In the genomic region with DNA sequence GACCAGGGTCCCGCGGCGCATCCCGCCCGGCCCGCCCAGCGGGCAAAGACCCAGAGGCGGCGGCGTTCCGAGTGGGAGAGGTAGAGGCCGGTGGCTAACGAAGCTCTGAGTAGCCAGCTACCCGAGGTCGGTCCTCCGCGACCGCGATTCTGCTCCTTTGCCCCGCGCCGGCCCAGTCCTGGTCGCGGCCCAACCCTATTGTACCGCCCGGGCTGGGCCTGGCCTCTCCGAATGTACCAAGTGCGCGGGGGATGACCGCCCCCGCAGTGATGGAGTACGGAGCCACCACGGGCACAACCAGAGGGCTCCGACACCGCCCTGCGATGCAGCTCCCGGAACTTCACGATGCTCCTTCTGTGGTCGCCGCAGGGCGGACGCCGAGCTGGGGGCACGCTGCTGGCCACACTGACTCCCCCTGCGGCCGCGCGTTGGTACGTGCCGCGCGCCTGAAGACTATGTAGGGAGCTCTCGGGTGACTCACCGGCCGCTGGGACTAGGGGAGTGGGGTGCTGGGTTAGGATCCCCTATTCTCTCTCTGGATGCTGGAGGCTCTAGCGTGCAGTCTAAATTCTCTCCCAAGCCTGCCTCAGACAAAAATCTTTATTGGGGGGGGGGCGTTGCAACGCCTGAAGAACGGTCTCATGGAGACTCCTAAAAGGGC, we compare ENCODE assay signal across 8 mouse cellular contexts. TPM values are rescaled to one million over a fixed set of nuclear protein-coding genes. Genes with fewer than 3 reads are reported as not detected.
DNase-seq lines count a peak whose midpoint lies in the region; ATAC-seq and TF ChIP-seq lines count a peak whose summit lies in the region.

A gene (minus strand): TSS at position 213 of the 661 bp plus-strand sequence.

- H3K79me3 ChIP-seq in C2C12 (ENCODE audit: low read depth): peaks cover 49% of the 10 kb centered on the region

- H3K4me2 ChIP-seq in heart, embryonic 12.5 days: peak within 1 kb of the TSS; percentile 91
- peak within 1 kb of the TSS; percentile 79 for H3K4me2 ChIP-seq in kidney, postnatal 0 days (ENCODE audit: low read length)
- H3K4me2 ChIP-seq in liver, embryonic 11.5 days: peak within 1 kb of the TSS; percentile 94
- peak within 1 kb of the TSS; percentile 96 for H3K4me2 ChIP-seq in myocyte (ENCODE audit: low read depth)

- TF ChIP-seq POLR2A in brain, embryonic 14.5 days (IDR thresholded peaks at IDR 0.05; ENCODE audit: borderline replicate concordance, extremely low read depth, insufficient read depth, insufficient read length, poor library complexity, severe bottlenecking): peak; percentile 78; the same call in 1 of the 2 replicates
- TF ChIP-seq POLR2A in myocyte (IDR thresholded peaks at IDR 0.05; ENCODE audit: insufficient read length, low read depth): peak; percentile 91

- H3K9me3 ChIP-seq in erythroblast, embryonic 14.5 days (ENCODE audit: control insufficient read depth, low read length): no peaks in the 10 kb centered on the region
- H3K9me3 ChIP-seq in heart, embryonic 12.5 days (replicated peaks): no peaks in the 10 kb centered on the region
- no peaks in the 10 kb centered on the region for H3K9me3 ChIP-seq in kidney, postnatal 0 days (replicated peaks; ENCODE audit: low read length)
- H3K9me3 ChIP-seq in liver, embryonic 11.5 days (ENCODE audit: control insufficient read depth, low read length): no peaks in the 10 kb centered on the region

- H3K9ac ChIP-seq in heart, embryonic 12.5 days: peak within 1 kb of the TSS; percentile 98
- H3K9ac ChIP-seq in kidney, postnatal 0 days (ENCODE audit: low read depth, low read length): peak within 1 kb of the TSS; percentile 83
- peak within 1 kb of the TSS; percentile 84 for H3K9ac ChIP-seq in liver, embryonic 11.5 days (ENCODE audit: low read depth, low read length)

- no peak for TF ChIP-seq CTCF in C2C12 (IDR thresholded peaks at IDR 0.05; ENCODE audit: control insufficient read depth, insufficient read depth, insufficient read length)
- TF ChIP-seq CTCF in brain, embryonic 14.5 days (IDR thresholded peaks at IDR 0.05; ENCODE audit: borderline replicate concordance, extremely low read depth, insufficient read depth, insufficient read length): no peak
- TF ChIP-seq CTCF in kidney, postnatal 0 days (IDR thresholded peaks at IDR 0.05; ENCODE audit: low read depth): no peak; the same call in 1 of the 2 replicates

- peak; percentile 94 for DNase-seq in brain, embryonic 14.5 days (ENCODE audit: low read depth)
- peak; percentile 90 for DNase-seq in kidney, postnatal 0 days (ENCODE audit: low spot score)
- peak; percentile 90 for DNase-seq in liver, embryonic 11.5 days (ENCODE audit: low spot score)
- peak; percentile 85 to 94 for DNase-seq in spleen, postnatal 4 days (ENCODE audit: low spot score in 2 of 2)

- peak within 1 kb of the TSS; percentile 95 for H3K27ac ChIP-seq in heart, embryonic 12.5 days (ENCODE audit: poor library complexity, severe bottlenecking)
- peak within 1 kb of the TSS; percentile 89 for H3K27ac ChIP-seq in kidney, postnatal 0 days
- peak within 1 kb of the TSS; percentile 82 for H3K27ac ChIP-seq in liver, embryonic 11.5 days (ENCODE audit: low read depth, low read length)

- peaks cover 61% of the 10 kb centered on the region for H3K79me2 ChIP-seq in C2C12 (ENCODE audit: control insufficient read depth, insufficient read depth)
- H3K79me2 ChIP-seq in myocyte (ENCODE audit: control insufficient read depth, insufficient read depth): peaks cover 54% of the 10 kb centered on the region

- ATAC-seq in heart, embryonic 12.5 days (ENCODE audit: insufficient number of reproducible peaks, low FRiP score): peak; percentile 88
- peak; percentile 74 for ATAC-seq in kidney, postnatal 0 days (replicated peaks; ENCODE audit: low FRiP score, low read depth)
- peak; percentile 84 for ATAC-seq in liver, embryonic 11.5 days (replicated peaks; ENCODE audit: low FRiP score)

- H3K27me3 ChIP-seq in C2C12 (ENCODE audit: control insufficient read depth, insufficient read depth, insufficient read length) (no peaks in the 10 kb centered on the region), myocyte (ENCODE audit: control insufficient read depth, insufficient read depth, insufficient read length) (no peaks in the 10 kb centered on the region)
- H3K27me3 ChIP-seq in erythroblast, embryonic 14.5 days (ENCODE audit: control insufficient read depth): peaks cover 66% of the 10 kb centered on the region
- no peaks in the 10 kb centered on the region for H3K27me3 ChIP-seq in heart, embryonic 12.5 days (replicated peaks)
- no peaks in the 10 kb centered on the region for H3K27me3 ChIP-seq in kidney, postnatal 0 days (ENCODE audit: insufficient read depth, low read length)
- H3K27me3 ChIP-seq in liver, embryonic 11.5 days (replicated peaks; ENCODE audit: control insufficient read depth, insufficient read depth, low read length): no peaks in the 10 kb centered on the region; the same call in 1 of the 2 replicates

- WGBS in heart, embryonic 12.5 days: under 1% methylated on average over 59 of the region's 59 CpGs
- under 1% methylated on average over 52 of the region's 59 CpGs for WGBS in kidney, postnatal 0 days
- under 1% methylated on average over 58 of the region's 59 CpGs for WGBS in liver, embryonic 11.5 days

- peaks cover 75% of the 10 kb centered on the region for H3K4me1 ChIP-seq in erythroblast, embryonic 14.5 days (ENCODE audit: control insufficient read depth)
- H3K4me1 ChIP-seq in heart, embryonic 12.5 days (replicated peaks): peaks cover 76% of the 10 kb centered on the region
- H3K4me1 ChIP-seq in kidney, postnatal 0 days (replicated peaks; ENCODE audit: insufficient read depth, low read length): peaks cover 43% of the 10 kb centered on the region
- peaks cover 55% of the 10 kb centered on the region for H3K4me1 ChIP-seq in liver, embryonic 11.5 days (replicated peaks; ENCODE audit: control insufficient read depth, insufficient read depth, low read length)

- peak within 1 kb of the TSS; percentile 86 for H3ac ChIP-seq in C2C12 (ENCODE audit: control insufficient read depth, insufficient read length, low read depth)
- H3ac ChIP-seq in myocyte (ENCODE audit: control insufficient read depth, insufficient read length): peak within 1 kb of the TSS; percentile 81

- peak within 1 kb of the TSS; percentile 97 for H3K4me3 ChIP-seq in C2C12 (ENCODE audit: insufficient read depth, poor library complexity, severe bottlenecking)
- peak within 1 kb of the TSS; percentile 79 for H3K4me3 ChIP-seq in erythroblast, embryonic 14.5 days (replicated peaks)
- peak within 1 kb of the TSS; percentile 92 for H3K4me3 ChIP-seq in heart, embryonic 12.5 days
- peak within 1 kb of the TSS; percentile 81 for H3K4me3 ChIP-seq in kidney, postnatal 0 days (replicated peaks; ENCODE audit: low read depth, low read length)
- peak within 1 kb of the TSS; percentile 90 for H3K4me3 ChIP-seq in liver, embryonic 11.5 days (ENCODE audit: low read depth, low read length)
- peak within 1 kb of the TSS; percentile 98 for H3K4me3 ChIP-seq in myocyte

- H3K36me3 ChIP-seq in C2C12 (ENCODE audit: control insufficient read depth, insufficient read depth) (peaks cover 8% of the 10 kb centered on the region), myocyte (ENCODE audit: control insufficient read depth, insufficient read depth) (no peaks in the 10 kb centered on the region)
- H3K36me3 ChIP-seq in erythroblast, embryonic 14.5 days (ENCODE audit: control insufficient read depth): no peaks in the 10 kb centered on the region
- H3K36me3 ChIP-seq in heart, embryonic 12.5 days: no peaks in the 10 kb centered on the region
- no peaks in the 10 kb centered on the region for H3K36me3 ChIP-seq in kidney, postnatal 0 days (ENCODE audit: insufficient read depth, low read length)
- no peaks in the 10 kb centered on the region; the same call in 1 of the 2 replicates for H3K36me3 ChIP-seq in liver, embryonic 11.5 days (ENCODE audit: control insufficient read depth, insufficient read depth, low read length)

TF ChIP-seq in C2C12, 6 proteins besides CTCF, POLR2A, EP300 and RAD21:
- TF ChIP-seq MAX (IDR thresholded peaks at IDR 0.05) (peak; percentile 24), MYOD1 (IDR thresholded peaks at IDR 0.05; ENCODE audit: control insufficient read depth, insufficient read length, low read depth) (no peak)

TF ChIP-seq in myocyte, 11 proteins besides CTCF, POLR2A, EP300 and RAD21:
- TF ChIP-seq USF1 (IDR thresholded peaks at IDR 0.05; ENCODE audit: low read depth) (no peak), REST (IDR thresholded peaks at IDR 0.05; ENCODE audit: insufficient read depth, insufficient read length) (no peak), MYOG (IDR thresholded peaks at IDR 0.05; ENCODE audit: control insufficient read depth in 1 of 3, insufficient read depth in 1 of 3, insufficient read length in 2 of 3, low read depth in 2 of 3) (peak in 1 of 3 experiments; percentile 32), MAX (IDR thresholded peaks at IDR 0.05; ENCODE audit: low read depth) (no peak), MYOD1 (IDR thresholded peaks at IDR 0.05; ENCODE audit: control insufficient read depth in 1 of 3, insufficient read length in 2 of 3, low read depth in 2 of 3) (peak in 1 of 3 experiments; percentile 9), SRF (IDR thresholded peaks at IDR 0.05; ENCODE audit: control insufficient read depth, insufficient read length, low read depth) (peak; percentile 47), TCF12 (IDR thresholded peaks at IDR 0.05; ENCODE audit: insufficient read depth, poor library complexity, severe bottlenecking) (no peak), CEBPB (IDR thresholded peaks at IDR 0.05; ENCODE audit: insufficient read depth, poor library complexity, severe bottlenecking) (no peak), POLR2AphosphoS2 (IDR thresholded peaks at IDR 0.05; ENCODE audit: insufficient read length, low read depth) (peak; percentile 97), TCF3 (IDR thresholded peaks at IDR 0.05; ENCODE audit: insufficient read length, low read depth) (no peak), E2F4 (IDR thresholded peaks at IDR 0.05; ENCODE audit: insufficient read depth) (no peak)

RNA-seq across cellular contexts. Expression of the gene that starts here (rescaled TPM):
- polyA plus RNA-seq in C2C12 (2012; fragmentation: generic; extraction: Trizol) (130 TPM), myocyte (2012; fragmentation: generic; extraction: Trizol) (236 TPM)
- 182 and 209 TPM in 2 replicates for polyA plus RNA-seq in brain, embryonic 14.5 days (2012; rRNA removed)
- 2.5 and 2.9 TPM in 2 replicates for polyA plus RNA-seq in erythroblast, embryonic 14.5 days (2012)
- 73.9 and 76.4 TPM in 2 replicates for polyA plus RNA-seq in heart, embryonic 12.5 days (2016; fragmentation: Nextera tagmentation; extraction: Ambion mirVana)
- 22.4 and 27.3 TPM in 2 replicates for polyA plus RNA-seq in kidney, postnatal 0 days (2015; fragmentation: Nextera tagmentation; extraction: Ambion mirVana)
- 26.5 and 28.9 TPM in 2 replicates for polyA plus RNA-seq in liver, embryonic 11.5 days (2014; fragmentation: Nextera tagmentation; extraction: Ambion mirVana)

Comparison
In these comparisons a context has a peak if more than half of its experiments do, and no peak if none do; other contexts are left out.
1. Peak in every context shown above with its lines: DNase-seq, ATAC-seq, H3K4me3 ChIP-seq and H3K27ac ChIP-seq.